Mouse (Mus musculus) midbrain, embryonic 14.5 days (tissue): ENCODE measurements at regions not wholly inside any gene's neighbourhood (a gene's known extent, or its start where the extent isn't known, plus 50 kb on each side); places are given as distances from the start of the nearest gene placed in this dataset.

Source experiments
- ATAC-seq: fragments of 200-750 bp; cut with Nextera tagmentation; 2 replicates; pipeline ENCODE4 v1.8.0; 2017; ENCODE audit warnings: moderate number of reproducible peaks, moderate library complexity; ENCODE audit not compliant: low FRiP score, low TSS enrichment
- DNase-seq: peaks from one replicate; pipeline ENCODE4 v3.0.0-alpha.2; 2015
- H3K27ac ChIP-seq: fragments of 300-500 bp; sonication (generic); replicated peaks from 2 replicates; pipeline ENCODE4 v1.5.1; 2014; ENCODE audit warnings: mild to moderate bottlenecking, low read depth, low read length, moderate library complexity
- H3K27me3 ChIP-seq: fragments of 300-500 bp; sonication (generic); 2 replicates; pipeline ENCODE4 v1.6.1; 2014; ENCODE audit warnings: low read length, control low read depth, mixed read lengths; ENCODE audit not compliant: control insufficient read depth, insufficient read depth
- H3K36me3 ChIP-seq: fragments of 300-500 bp; sonication (generic); 2 replicates; pipeline ENCODE4 v1.6.1; 2014; ENCODE audit warnings: low read length, control low read depth; ENCODE audit not compliant: control insufficient read depth, insufficient read depth
- H3K4me1 ChIP-seq: fragments of 300-500 bp; sonication (generic); 2 replicates; pipeline ENCODE4 v1.6.1; 2014; ENCODE audit warnings: mild to moderate bottlenecking, antibody characterized with exemption, low read length, control low read depth; ENCODE audit not compliant: control insufficient read depth, insufficient read depth
- H3K4me2 ChIP-seq: fragments of 300-500 bp; sonication (generic); 2 replicates; pipeline ENCODE4 v1.6.1; 2014; ENCODE audit warnings: mild to moderate bottlenecking, low read length, moderate library complexity
- H3K4me3 ChIP-seq: fragments of 300-500 bp; sonication (generic); replicated peaks from 2 replicates; pipeline ENCODE4 v1.5.1; 2014; ENCODE audit warnings: low read depth, low read length
- H3K9ac ChIP-seq: fragments of 300-500 bp; sonication (generic); replicated peaks from 2 replicates; pipeline ENCODE4 v1.6.1; 2014; ENCODE audit warnings: mild to moderate bottlenecking, low read length, moderate library complexity
- H3K9me3 ChIP-seq: fragments of 300-500 bp; sonication (generic); 2 replicates; pipeline ENCODE4 v1.6.1; 2016; ENCODE audit warnings: low read length, control low read depth, mixed read lengths; ENCODE audit not compliant: control insufficient read depth
- WGBS: fragments of 180-500 bp; shearing (Covaris S2); extraction: QIAGEN DNeasy Blood & Tissue Kit; methylation state at CpG from one replicate; pipeline ENCODE4 v1.1.7; 2014; 5-methylcytosine and 5-hydroxymethylcytosine counted together

DNA sequence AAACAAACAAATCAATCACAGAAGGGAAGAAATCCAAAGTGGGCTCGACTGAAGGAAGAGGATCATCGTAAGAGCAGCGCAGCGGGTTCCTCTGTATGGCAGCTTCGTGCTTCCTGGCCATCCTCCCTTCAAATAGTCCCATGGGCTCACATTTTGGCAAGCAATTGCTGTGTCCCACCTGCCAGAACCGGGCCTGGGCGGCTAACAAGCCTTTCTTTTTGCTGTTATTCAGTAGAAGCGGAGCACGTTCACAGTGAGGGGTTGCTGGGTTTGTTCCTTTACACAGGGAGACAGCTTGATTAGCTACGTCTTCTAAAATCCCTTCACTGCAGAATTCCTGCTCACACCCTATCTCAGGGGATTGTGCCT lies 258.6 kb upstream of the Prok2 start:
- no peak overlapping the region for H3K4me2 ChIP-seq
- no peaks in the 10 kb centered on the region for H3K9me3 ChIP-seq
- H3K9ac ChIP-seq, result no peak overlapping the region
- WGBS, result 1% methylated on average over 10 of the region's 10 CpGs
- H3K4me1 ChIP-seq, result peaks cover 15% of the 10 kb centered on the region
- ATAC-seq (no peak), DNase-seq (peak; percentile 64)
- H3K27me3 ChIP-seq, result peaks cover 17% of the 10 kb centered on the region
- H3K27ac ChIP-seq, result peak overlapping the region; percentile 20; the same call in 1 of the 2 replicates
- no peaks in the 10 kb centered on the region for H3K36me3 ChIP-seq
- H3K4me3 ChIP-seq, result no peak overlapping the region

- no peak for DNase-seq
- no peak overlapping the region for H3K4me2 ChIP-seq
These were observed 258.1 kb upstream of the Prok2 start for GRCm38 (mm10) chr6:99984057-99984855.

GRCm38 (mm10) chr6:99979614-99980013 lies 253.4 kb upstream of the Prok2 start:
- WGBS, result 7% methylated on average over 5 of the region's 5 CpGs
- Histone ChIP-seq H3K9me3 (no peaks in the 10 kb centered on the region), H3K9ac (no peak overlapping the region), H3K27ac (no peak overlapping the region), H3K4me1 (peaks cover 4% of the 10 kb centered on the region), H3K36me3 (no peaks in the 10 kb centered on the region), H3K27me3 (no peaks in the 10 kb centered on the region; the same call in 1 of the 2 replicates), H3K4me2 (no peak overlapping the region), H3K4me3 (no peak overlapping the region)
- DNase-seq, result peak; percentile 63
- 0 out of 2 replicates have a peak, but pooled peaks have one; percentile 11 for ATAC-seq

More at GRCm38 (mm10) chr6:99984057-99984855, 258.1 kb upstream of the Prok2 start:
- no peaks in the 10 kb centered on the region for H3K36me3 ChIP-seq
- H3K4me3 ChIP-seq, result no peak overlapping the region
- H3K9ac ChIP-seq, result no peak overlapping the region
- no peak overlapping the region for H3K27ac ChIP-seq
- ATAC-seq, result no peak
- 1% methylated on average over 7 of the region's 7 CpGs for WGBS
- H3K27me3 ChIP-seq, result peaks cover 17% of the 10 kb centered on the region
- peaks cover 18% of the 10 kb centered on the region for H3K4me1 ChIP-seq
- no peaks in the 10 kb centered on the region for H3K9me3 ChIP-seq

DNA sequence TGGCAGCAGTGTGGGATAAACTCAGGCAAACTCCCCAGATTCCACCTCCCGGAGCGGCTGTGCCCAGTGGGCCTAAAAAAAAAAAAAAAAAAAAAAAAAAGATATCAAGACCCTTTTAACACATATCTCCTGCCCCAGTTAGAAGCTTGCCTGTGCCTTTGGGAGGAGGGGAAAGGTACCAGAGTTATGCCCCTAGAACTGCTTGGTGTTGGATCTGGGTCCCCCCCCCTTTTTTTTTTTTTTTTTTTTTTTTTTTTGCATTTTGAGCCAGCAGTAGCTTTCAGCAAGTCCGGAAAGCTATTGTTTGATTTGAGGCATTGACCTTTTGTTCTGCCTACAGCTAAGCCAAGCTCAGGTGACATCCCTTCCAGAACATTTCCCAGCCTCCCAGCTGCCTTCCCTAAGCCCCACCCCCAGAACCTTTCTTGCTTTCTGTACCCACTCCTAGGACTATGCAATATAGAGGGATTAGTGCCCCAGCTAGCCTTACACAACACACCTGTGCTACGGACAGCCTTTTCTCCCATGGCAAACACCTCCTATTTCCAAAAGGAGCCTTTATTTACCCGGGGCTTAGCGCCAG lies 252.1 kb upstream of the Prok2 start:
- peaks cover 4% of the 10 kb centered on the region; the same call in 1 of the 2 replicates for H3K4me1 ChIP-seq
- no peak overlapping the region for H3K4me2 ChIP-seq
- H3K36me3 ChIP-seq, result no peaks in the 10 kb centered on the region
- no peaks in the 10 kb centered on the region for H3K9me3 ChIP-seq
- no peaks in the 10 kb centered on the region; the same call in 1 of the 2 replicates for H3K27me3 ChIP-seq
- H3K27ac ChIP-seq, result no peak overlapping the region
- H3K9ac ChIP-seq, result no peak overlapping the region
- no peak overlapping the region for H3K4me3 ChIP-seq
- ATAC-seq (no peak), DNase-seq (no peak)
- 47% methylated on average over 6 of the region's 6 CpGs for WGBS

DNA sequence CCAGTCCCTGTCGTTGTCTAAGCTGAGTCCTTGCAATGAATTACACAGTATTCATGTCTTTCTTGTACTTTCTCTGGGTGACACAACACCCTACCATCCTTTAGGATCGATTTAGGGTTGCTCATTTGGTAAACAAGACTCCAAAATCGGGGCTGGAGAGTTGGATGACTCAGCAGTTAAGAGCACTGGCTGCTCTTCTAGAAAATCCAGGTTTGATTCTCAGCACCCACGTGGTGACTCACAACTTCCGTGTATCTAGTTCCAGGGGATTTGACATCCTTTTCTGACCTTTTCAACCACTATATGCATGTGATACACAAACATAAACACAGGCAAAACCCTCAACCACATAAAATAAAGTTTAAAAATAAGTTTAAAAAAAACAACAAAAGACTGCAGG lies 250.0 kb upstream of the Prok2 start:
- no peak for DNase-seq
- 81% methylated on average over 5 of the region's 5 CpGs for WGBS

DNA sequence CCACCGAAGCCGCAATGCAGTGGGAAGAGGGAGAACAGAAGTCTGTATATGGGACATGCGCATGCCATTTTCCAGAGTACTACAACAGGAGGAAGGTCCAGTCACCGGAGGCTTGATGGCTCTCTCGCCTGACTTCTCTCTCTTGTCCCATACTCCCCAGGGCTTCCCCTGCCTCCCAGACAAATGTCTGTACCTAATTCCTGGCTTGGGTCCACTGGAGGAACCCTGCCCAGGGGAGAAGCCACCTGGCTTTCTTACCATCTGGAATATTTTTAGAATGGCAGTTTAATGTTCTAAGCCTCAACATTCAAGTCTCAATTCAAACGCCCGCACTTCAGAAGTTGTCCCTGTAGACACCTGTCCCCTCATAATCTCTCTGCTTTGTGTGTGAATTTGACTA lies 249.3 kb upstream of the Prok2 start:
- no peaks in the 10 kb centered on the region for H3K9me3 ChIP-seq
- no peaks in the 10 kb centered on the region for H3K36me3 ChIP-seq
- 90% methylated on average over 7 of the region's 7 CpGs for WGBS
- H3K9ac ChIP-seq, result no peak overlapping the region
- DNase-seq (no peak), ATAC-seq (no peak)
- H3K4me3 ChIP-seq, result no peak overlapping the region
- peaks cover 8% of the 10 kb centered on the region; the same call in 1 of the 2 replicates for H3K4me1 ChIP-seq
- H3K27ac ChIP-seq, result no peak overlapping the region
- no peak overlapping the region for H3K4me2 ChIP-seq
- no peaks in the 10 kb centered on the region; the same call in 1 of the 2 replicates for H3K27me3 ChIP-seq

More for the DNA sequence above, 250.0 kb upstream of the Prok2 start:
- H3K9ac ChIP-seq, result no peak overlapping the region
- peaks cover 7% of the 10 kb centered on the region; the same call in 1 of the 2 replicates for H3K4me1 ChIP-seq
- no peak overlapping the region for H3K4me2 ChIP-seq
- H3K4me3 ChIP-seq, result no peak overlapping the region
- no peaks in the 10 kb centered on the region; the same call in 1 of the 2 replicates for H3K27me3 ChIP-seq
- no peak for ATAC-seq
- H3K27ac ChIP-seq, result no peak overlapping the region
- no peaks in the 10 kb centered on the region for H3K9me3 ChIP-seq
- no peaks in the 10 kb centered on the region for H3K36me3 ChIP-seq

- Histone ChIP-seq H3K4me2 (no peak overlapping the region), H3K4me3 (no peak overlapping the region), H3K9me3 (no peaks in the 10 kb centered on the region), H3K27ac (no peak overlapping the region), H3K4me1 (peaks cover 5% of the 10 kb centered on the region; the same call in 1 of the 2 replicates), H3K27me3 (no peaks in the 10 kb centered on the region), H3K36me3 (no peaks in the 10 kb centered on the region), H3K9ac (no peak overlapping the region)
- WGBS, result 83% methylated on average over 4 of the region's 4 CpGs
- ATAC-seq (no peak), DNase-seq (no peak)
These were observed 248.3 kb upstream of the Prok2 start for GRCm38 (mm10) chr6:99974464-99974863.

DNA sequence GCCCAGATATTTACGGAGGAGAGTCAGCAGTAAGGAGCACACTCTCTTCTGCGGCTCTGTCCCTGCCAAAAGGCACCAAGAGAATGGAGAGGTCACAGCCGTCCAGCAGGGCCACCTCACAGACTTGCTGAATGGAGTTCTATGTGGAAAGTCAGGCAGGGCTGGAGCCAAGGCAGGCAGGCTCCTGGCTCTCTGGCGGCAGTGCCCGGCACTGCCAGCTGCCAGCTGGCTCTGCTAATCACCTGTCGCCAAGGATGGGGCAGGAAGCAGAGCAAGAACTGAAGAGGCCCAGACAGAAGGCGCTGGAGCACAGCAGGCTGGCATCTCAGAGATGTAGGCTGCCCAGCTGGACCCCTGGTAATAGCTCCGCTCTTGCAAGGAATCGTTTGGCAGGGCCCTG lies 245.2 kb upstream of the Prok2 start:
- 0 out of 2 replicates have a peak, but pooled peaks have one; percentile 39 for ATAC-seq
- H3K4me3 ChIP-seq, result no peak overlapping the region
- peak; percentile 59 for DNase-seq
- 41% methylated on average over 9 of the region's 9 CpGs for WGBS
- H3K9ac ChIP-seq, result no peak overlapping the region
- H3K4me1 ChIP-seq, result 0 out of 2 replicates have a peak, but pooled peaks cover 4% of the 10 kb centered on the region
- no peaks in the 10 kb centered on the region for H3K36me3 ChIP-seq
- no peaks in the 10 kb centered on the region for H3K27me3 ChIP-seq
- H3K4me2 ChIP-seq, result no peak overlapping the region
- no peak overlapping the region for H3K27ac ChIP-seq
- no peaks in the 10 kb centered on the region for H3K9me3 ChIP-seq
